Mouse (Mus musculus) hindbrain, embryonic 13.5 days (tissue): ENCODE results near the gene Upp2. TPM values are rescaled to one million over a fixed set of nuclear protein-coding genes. Genes with fewer than 3 reads are reported as not detected.

Experiments used
- ATAC-seq: fragments of 200-750 bp; cut with Nextera tagmentation; 2 replicates; pipeline ENCODE4 v1.8.0; 2017; ENCODE audit warnings: moderate TSS enrichment; ENCODE audit not compliant: low FRiP score
- H3K27ac ChIP-seq: fragments of 300-500 bp; sonication (generic); 2 replicates; pipeline ENCODE4 v1.5.1; 2015; ENCODE audit warnings: inconsistent platforms, mild to moderate bottlenecking, moderate library complexity
- H3K27me3 ChIP-seq: fragments of 300-500 bp; sonication (generic); 2 replicates; pipeline ENCODE4 v1.6.1; 2015; ENCODE audit warnings: mild to moderate bottlenecking, inconsistent platforms
- H3K36me3 ChIP-seq: fragments of 300-500 bp; sonication (generic); 2 replicates; pipeline ENCODE4 v1.6.1; 2015; ENCODE audit warnings: mild to moderate bottlenecking, inconsistent platforms
- H3K4me1 ChIP-seq: fragments of 300-500 bp; sonication (generic); replicated peaks from 2 replicates; pipeline ENCODE4 v1.6.1; 2015; ENCODE audit warnings: inconsistent platforms
- H3K4me2 ChIP-seq: fragments of 300-500 bp; sonication (generic); 2 replicates; pipeline ENCODE4 v1.6.1; 2015; ENCODE audit warnings: inconsistent platforms, mild to moderate bottlenecking, moderate library complexity
- H3K4me3 ChIP-seq: fragments of 300-500 bp; sonication (generic); 2 replicates; pipeline ENCODE4 v1.5.1; 2015; ENCODE audit warnings: mild to moderate bottlenecking, inconsistent platforms
- H3K9ac ChIP-seq: fragments of 300-500 bp; sonication (generic); 2 replicates; pipeline ENCODE4 v1.6.1; 2015; ENCODE audit warnings: mild to moderate bottlenecking, inconsistent platforms
- H3K9me3 ChIP-seq: fragments of 300-500 bp; sonication (generic); 2 replicates; pipeline ENCODE4 v1.6.1; 2016; ENCODE audit warnings: inconsistent platforms
- WGBS: fragments of 180-500 bp; shearing (Covaris S2); methylation state at CpG from one replicate; pipeline ENCODE4 v1.1.7; 2015; 5-methylcytosine and 5-hydroxymethylcytosine counted together
- polyA plus RNA-seq: library from polyadenylated mRNA; unstranded; fragments of >200 nt; fragmentation: Nextera tagmentation; extraction: Ambion mirVana; gene quantifications from 2 replicates; pipeline ENCODE4 v1.2.1, GENCODE M21; 2015

The Upp2 gene
- polyA plus RNA-seq, 1 experiment from 2014 or later = 13.2 TPM

GRCm38 (mm10) chr2:58842443-58842842 lies 275.3 kb downstream of the Upp2 start:
- H3K36me3 ChIP-seq = no peaks in the 10 kb centered on the region
- H3K9ac ChIP-seq = no peak overlapping the region
- no peaks in the 10 kb centered on the region for H3K4me1 ChIP-seq
- H3K27me3 ChIP-seq = no peaks in the 10 kb centered on the region
- WGBS = 88% methylated on average over 4 of the region's 4 CpGs
- H3K9me3 ChIP-seq = 0 out of 2 replicates have a peak, but pooled peaks cover 3% of the 10 kb centered on the region
- H3K4me3 ChIP-seq = no peak overlapping the region
- H3K27ac ChIP-seq = no peak overlapping the region
- ATAC-seq = no peak
- no peak overlapping the region for H3K4me2 ChIP-seq

Other genes starting within 250 kb of the Upp2 start
- gene Acvr1c, start 209.4 kb upstream of the Upp2 start, polyA plus RNA-seq = 0.22 and 0.62 TPM in 2 replicates
- not detected in 2 replicates for gene Gm17409, start 97.2 kb upstream of the Upp2 start, polyA plus RNA-seq
- gene Acvr1, start 141 bp upstream of the Upp2 start, polyA plus RNA-seq = 4.2 and 4.9 TPM in 2 replicates